Mouse (Mus musculus) MN1 (cell line): ENCODE data around the gene Tagln.

Source experiments
- DNase-seq: peaks from one replicate; pipeline ENCODE4 v3.0.0-alpha.2; 2016; ENCODE audit warnings: low spot score

Gene Tagln

DNA sequence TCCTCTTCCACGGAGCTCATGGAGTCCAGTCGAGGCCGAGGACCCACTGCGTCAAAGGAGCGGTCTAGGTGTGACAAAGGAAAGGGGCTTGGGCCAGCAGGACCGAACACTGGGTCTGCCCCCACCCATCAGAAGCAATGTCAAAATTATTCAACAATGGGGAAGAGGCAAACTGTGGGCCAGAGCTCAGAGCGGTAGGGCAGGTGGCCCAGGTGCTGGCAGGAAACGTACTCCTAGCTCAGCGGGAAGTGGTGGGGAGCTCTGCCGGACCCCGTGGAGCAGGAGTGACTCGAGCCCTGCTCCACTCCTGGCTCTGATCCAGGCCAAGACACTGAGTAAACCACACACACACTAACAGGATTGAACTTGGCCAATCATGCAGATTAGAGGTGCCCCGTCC, 9.9 kb upstream of the Tagln start:
- DNase-seq = no peak

DNA sequence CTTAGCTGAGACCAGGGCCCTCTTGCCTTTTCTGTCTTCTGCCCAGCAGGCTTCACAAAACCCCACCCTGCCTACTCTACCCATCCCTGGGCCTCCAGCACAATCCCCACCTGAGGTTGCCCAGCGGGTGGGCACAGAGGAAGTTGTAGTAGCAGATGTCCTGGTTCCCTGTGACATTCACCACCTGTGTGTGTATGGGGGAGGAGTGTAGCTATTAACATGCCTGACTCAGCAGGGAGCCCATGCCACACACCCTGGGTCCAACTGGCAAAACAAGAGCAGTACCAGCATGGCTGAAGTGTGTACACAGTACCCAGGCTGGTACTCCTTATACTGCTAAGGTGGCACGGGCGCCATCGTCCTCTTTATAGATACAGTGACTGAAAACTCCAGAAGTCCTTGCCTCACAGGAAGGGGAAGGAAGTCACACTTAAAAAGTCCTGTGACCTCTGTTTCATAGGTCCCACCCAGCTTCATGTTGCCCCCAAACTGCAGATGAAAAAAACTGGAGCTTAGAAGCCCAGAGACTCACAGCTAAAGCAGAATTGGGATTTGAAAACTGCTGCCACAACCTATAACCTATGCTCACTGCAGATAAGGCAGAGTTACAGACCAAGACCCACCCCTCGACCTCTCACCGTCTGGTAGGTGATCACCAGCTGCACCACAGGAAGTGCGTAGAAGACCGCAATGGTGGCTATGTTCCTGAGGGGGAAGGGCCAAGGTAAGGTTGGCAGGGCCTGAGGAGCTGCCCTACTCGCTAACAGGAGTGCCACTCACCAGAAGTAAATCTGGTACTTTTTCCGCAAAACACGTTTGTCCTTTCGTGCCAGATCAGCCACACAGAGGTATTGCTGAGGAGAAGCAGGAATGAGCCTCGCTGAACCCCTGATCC, 8.9 kb upstream of the Tagln start:
- no peak for DNase-seq

DNA sequence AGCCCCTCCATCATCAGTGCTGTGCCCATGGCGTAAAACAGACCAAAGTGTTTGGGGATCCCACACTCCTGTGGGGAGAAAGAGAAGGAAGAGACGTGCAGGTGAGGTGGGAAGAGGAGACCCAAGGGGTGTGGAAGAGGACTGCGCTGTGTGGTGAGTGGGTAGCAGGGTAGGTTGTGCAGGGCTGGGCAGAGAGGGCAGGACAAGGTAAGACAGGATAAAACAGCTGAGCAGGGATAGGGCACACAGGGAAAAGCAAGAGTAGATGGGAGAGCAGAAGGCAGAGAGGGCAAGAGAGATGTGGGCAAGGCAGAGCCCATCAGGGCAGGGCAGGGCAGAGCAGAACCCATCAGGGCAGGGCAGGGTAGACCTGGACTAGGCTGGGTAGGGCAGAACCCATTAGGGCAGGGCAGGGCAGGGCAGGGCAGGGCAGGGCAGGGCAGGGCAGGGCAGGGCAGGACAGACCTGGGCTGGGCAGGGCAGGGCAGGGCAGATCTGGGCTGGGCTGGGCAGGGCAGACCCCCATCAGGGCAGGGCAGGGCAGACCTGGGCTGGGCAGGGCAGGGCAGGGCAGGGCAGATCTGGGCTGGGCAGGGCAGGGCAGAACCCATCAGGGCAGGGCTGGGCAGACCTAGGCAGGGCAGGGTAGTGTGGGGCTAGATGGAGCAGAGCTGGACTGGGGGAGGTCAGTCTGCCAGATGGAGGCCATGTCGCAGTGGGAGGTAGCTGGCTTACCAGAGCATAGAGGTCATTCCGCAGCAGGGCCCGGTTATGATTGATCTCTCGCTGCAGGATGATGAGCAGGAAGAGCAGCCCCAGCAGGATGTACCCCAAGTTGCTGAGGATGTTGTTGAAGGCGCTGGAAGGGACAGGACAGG, 8.0 kb upstream of the Tagln start:
- no peak for DNase-seq

DNA sequence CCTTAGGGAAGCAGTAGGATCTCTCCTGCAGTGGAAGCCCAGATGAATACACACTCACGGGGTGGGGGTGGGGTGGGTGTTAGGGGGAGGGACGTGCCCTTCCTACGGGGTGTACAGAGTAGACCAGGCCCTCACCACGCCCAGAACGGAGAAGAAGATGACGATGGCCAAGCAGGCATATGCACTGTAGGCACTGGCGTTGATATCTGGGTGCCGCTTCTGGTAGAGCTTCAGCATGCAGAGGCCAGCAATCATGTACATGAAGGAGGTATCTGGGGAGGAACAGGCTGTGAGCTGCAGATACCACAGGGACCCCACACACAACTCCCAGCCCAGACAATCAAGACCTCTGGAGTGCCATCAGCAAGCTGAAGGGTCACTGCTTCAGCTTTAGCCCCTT, 7.1 kb upstream of the Tagln start:
- no peak for DNase-seq

DNA sequence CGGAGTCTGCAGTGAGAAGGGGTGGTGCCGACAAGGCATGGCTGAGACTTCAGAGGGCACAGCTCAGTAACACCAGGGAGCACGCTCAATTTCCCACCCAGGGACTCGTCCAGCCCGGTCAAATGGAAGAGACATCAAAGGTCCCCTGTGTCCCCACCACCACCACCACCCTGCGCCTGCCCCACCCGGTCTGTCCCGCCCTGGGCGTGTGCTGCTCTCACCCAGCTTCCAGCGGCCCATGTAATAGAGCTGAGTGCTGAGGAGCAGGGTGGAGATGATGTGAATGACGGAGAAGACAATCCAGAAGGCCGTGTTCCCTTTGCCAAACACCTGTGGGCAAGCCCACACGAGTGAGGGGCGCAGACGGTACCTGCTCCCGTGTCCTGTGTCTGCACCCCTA, 6.6 kb upstream of the Tagln start:
- DNase-seq = no peak

DNA sequence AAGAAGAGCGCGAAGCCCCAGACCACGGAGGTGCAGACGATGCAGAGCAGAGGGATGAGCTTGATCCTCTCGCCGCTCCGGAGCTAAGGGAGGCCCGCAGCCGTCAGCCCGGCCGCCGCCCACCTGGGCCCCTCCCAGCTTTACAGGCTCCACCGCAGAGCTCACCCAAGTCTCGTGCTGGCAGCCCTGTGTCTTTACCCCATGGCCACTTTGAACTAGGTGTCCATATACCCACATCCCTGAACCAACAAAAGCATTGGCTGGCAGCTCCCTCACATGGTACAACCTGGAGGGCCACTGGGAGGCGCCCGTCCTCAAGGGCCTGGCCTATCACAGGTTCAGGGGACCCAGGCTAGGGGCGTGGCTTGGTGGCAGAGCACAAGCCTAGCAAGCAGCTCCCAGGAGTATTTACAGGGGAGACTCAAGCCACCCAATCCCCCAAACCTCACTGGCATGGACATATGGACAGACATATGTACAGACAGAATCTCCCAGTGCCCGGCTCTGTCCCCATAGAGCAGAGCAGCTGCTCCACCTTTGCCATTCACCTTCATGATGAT, 5.6 kb upstream of the Tagln start:
- no peak for DNase-seq

DNA sequence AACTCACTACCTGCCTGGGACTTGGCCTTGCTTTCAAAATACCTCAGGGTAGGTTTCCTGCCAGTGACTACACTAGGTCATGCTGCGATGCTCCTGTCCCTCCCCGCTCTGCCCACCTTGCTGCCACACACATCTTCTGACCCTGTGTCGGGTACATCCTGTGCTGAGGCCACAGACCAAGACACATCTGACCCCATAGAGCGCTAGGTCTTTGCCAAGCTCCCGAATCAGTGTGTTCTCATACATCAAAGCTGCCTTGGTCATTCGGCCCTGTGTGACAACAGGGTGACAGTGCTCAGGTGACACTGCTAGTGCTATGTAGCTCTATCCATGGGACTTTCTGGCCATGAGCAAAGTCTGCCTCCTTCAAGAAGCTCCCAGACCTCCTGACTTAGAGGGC, 3.9 kb upstream of the Tagln start:
- DNase-seq = no peak

DNA sequence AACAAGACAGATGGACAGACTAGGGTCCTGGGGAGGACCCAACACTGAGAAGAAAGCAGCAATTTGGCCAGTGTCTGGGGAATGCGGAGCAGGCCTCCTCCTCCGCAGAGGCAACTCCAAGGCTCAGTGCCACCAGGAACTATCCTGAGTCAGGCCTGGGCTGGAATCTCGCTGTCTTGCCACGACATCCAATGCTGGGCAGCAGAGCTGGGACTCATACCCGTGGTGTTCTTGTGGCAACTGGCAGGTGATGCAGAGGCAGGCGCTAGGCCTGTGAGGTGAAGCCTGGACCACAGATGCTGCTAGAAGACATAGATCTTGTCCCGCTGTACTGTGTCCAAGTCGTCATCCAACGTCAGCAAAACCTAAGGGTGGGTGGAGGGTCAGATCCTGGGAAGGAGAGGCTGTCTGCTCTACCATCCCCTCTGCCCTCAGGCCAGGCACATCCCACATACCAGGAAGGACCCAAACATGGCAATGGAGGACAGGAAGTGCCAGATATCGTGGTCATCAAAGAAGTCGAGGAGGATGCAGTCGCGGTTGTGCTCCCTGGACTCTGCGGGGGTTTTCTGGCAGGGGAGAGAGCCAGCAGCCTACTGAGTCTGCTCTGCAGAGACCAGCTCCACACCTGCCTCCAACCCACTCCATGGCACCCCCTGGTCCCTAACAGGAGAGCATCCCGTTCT, 3.2 kb upstream of the Tagln start:
- DNase-seq = no peak

DNA sequence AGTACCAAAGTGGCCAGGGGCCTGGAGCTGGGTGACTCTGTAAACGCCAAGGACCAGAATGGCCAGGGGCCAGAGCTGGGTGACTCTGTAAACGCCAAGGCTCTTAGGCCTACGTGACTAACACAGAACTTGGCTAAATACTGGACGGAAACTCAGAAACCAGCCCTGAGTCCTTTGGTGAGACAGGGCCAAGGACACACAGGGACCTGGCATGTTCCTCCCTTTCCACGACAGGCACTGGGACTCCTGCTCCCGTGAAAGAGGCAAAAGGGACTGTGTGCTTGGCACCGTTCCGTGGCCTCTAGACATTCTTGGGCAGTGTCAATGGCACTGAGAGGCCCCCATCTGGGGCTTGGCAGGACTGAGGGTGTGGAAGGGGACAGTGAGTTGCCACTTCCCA, 2.2 kb upstream of the Tagln start:
- DNase-seq = no peak

DNA sequence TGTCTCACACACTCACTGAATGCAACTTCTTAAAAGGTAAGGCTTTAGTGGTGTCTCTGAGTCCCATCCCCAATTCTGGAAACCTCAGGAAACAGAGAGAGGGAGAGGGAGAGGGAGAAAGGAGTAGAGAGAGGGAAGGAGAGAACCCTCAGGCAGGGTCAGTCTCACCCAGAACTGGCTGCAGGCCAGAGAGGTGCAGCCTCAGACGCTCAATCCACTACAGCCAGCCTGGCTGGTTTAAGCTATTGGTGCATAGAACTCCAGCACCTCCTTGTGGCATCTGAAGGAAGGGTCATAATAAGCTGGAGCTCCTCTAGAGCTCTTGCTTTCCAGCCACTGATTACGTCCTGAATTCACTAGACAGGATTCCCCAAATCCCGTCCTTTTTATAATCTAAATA, 1.0 kb upstream of the Tagln start:
- DNase-seq = peak; percentile 82

DNA sequence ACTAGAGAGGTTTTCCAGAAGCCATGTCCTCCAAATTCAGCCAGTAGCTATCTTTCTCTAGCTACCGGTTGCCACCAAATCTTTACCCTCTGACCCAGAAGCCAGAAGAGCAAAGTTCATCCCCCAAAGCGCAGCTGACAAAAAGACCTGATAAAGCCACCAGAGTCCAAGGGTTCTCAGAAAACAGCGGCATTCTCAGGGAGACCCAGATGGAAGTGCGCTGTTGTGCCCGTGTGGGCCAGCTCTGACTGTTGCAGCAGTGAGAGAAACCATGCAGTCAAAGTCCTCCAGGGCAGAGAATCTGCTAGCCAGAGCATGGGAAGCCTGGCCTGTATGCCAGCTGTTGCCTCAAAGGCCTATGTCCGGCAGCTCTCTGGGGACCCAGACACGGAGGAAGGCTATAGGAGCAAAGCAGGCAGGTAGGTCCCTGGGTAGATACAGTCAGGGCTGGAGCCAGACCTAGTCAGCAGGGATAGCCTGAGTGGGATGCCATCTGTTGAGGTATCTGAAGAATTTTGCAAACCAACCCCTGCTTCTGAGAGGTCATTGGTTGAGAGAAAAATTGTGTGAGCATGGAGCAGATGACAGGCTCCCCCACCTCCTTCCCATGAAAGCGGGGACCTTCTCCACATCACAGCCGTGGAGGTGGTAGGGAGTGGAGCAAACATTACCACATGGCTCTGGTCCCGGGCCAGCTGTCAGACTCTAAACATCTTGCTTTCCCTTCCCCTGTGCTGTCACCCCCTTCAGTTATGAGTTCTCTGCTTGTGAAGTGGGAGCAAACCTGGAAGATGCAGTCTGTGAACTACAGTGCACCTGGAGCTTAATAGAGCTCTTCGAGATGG, 3.1 kb downstream of the Tagln start:
- DNase-seq = no peak

DNA sequence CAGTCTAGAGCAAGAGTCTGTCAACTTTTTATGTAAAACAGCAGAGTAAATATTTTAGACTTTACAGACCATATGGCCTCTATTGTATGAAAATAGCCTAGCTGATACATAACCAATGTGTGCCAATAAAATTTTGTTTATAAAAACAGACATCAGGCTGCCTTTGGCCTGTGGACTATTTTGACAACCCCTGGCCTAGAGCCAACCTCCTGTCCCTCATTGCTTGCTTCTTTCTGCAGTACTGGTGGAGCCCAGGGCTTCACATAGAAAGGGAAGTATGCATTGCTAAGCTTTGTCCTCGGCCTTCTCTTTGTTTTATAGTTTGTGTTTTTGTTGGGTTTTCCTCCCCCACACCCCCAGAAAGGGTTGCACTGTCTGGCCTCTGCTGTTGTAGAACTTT, 3.9 kb downstream of the Tagln start:
- no peak for DNase-seq

DNA sequence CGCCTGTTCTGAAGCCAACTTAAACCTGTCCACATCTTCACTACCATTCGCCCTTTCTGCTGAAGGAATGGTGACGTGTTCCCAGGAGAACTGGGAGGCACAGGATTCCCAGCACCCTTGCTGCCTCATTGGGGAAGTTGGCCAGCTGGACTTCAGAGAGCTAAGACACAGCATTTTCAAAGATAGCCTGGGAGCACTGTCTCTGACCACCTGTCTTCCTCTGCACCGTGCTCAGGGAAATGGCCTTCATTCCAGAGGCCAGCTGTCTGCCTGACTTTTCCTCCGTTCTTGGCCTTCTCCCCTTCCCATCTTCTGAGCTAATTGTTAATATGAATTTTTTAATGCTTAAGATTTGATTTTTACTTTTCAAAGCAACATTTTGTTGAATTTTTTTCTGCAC, 6.6 kb downstream of the Tagln start:
- no peak for DNase-seq

DNA sequence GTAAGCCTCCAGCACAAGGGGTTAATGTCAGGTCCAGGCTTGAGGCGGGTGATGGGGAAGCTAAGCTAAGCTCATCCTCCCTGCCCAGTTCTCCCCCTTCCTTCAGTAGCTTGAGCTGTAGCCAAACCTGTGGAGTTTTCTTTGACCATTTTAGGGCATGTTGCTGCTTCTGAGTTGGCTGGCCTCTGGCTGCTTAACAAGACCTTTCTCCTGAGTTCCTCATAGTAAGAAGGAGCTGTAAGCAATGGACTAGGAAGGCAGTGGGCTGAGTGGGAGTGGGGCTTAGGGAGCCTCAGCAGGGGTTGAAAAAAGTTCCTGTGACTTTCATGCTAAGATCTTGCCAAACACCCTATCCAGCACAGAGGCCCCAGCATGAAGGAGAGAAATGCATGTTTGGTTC, 16.0 kb downstream of the Tagln start:
- DNase-seq = no peak

DNA sequence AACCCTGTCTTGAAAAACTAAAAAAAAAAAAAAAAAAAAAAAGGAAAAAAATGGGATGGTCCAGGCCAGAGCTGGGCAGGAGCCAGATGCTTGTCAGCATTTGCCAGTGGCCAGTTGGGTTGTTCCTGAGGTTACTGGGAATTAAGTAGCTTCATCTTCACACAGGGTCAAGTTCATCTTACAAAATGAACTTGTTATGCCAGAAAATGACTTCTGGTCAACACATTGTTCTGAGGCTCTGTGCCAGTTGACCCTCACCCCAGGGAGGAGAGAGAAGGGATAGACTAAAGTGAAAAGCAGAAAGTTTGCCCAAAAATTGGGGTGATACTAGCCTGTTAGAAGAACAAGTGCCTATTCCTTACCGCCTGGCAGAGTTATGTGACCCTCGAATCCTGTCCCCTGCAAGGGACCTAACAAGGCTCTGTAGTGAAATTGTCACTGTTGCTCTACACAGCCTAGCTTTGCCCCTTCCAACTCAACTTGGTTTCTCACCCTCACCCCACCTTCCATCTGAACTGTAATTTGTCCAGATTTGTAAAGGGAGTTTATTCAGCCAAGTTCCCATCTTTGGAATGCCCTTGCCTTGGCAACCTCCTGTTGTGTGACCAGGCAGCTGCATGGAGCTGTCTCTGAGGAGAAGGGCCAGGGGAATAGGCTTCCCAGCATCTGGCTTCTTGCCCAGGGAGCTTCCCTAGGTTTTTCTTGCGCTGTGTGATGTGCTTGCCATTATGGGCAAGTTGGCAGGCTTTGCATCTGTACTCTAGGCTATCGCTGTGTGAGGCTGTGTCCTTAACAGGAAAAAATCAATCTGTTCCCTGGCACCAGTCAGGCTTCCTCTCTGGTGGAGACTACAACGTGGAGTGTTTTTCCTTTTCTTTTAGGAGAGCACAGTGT, 18.6 kb downstream of the Tagln start:
- DNase-seq = peak; percentile 86

DNA sequence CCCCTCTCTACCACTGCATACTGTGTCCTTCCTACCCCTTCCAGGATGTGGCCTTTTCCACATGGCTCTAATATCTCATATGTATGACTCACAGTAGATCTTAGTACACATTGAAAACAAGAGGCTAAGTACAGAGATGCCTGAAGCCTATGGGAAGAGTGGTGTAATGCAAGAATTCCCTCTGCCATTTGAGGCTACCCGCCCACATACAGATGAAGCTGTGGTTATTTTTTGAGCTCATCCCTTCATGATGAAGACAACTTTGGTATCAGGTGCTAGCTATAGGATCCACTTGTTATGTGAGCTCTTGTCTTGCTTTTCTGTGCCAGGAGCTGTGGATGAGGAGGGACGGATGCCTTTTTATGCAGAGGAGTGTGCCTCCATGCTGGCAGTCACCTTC, 20.2 kb downstream of the Tagln start:
- no peak for DNase-seq

DNA sequence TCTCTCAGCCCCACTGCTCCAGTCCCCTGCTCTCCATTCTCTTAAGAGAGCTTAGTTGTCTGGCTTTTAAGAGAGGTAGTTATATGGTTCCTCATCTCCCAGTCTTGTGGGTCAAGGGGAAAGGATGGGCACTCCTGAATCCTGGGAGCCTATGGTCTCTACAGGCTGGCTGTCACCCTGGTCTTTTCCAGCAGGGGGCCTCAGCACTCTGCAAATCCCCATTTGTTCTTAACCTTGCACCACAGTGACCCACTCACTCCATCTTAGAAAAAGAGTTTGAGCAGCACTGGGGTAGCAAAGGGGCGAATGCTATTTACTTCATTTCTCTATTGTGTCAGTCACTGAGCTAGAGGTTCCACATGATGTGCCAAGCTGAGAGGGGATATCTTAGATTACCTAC, 24.2 kb downstream of the Tagln start:
- DNase-seq = peak; percentile 64

DNA sequence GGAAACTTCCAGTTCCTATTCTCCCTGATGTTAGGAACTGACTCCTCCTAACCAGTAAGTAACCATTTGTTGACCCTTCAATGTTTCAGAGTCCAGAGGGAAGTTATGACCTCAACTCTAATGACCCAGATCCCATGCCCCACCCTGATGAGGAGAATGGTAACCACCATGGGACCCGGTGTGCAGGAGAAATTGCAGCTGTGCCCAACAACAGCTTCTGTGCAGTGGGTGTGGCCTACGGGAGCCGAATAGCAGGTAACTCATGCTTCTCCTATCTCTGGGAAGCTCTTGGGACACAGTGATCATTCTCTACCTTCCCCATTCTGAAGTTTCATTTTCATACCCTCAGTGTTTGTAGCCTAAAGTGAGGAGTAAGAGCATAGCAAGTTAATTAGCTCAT, 24.9 kb downstream of the Tagln start:
- no peak for DNase-seq

DNA sequence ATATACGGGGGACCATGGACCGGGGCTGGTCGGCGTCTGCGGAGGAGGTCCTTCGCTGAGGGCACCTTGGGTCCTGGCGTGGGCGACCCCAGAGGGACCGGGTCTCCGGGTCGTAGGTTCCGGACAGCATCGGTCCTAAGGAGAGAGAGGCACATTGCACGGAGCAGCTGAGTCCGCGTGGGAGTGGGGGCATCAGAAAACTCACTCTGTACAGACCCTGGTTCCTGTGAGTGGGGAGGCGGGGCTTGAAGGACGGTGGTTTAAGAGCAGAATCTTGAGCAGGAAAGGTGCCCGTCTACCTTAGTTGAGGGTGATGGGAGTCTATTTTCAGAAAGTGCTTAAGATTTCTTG, 28.8 kb downstream of the Tagln start:
- peak; percentile 16 for DNase-seq

DNA sequence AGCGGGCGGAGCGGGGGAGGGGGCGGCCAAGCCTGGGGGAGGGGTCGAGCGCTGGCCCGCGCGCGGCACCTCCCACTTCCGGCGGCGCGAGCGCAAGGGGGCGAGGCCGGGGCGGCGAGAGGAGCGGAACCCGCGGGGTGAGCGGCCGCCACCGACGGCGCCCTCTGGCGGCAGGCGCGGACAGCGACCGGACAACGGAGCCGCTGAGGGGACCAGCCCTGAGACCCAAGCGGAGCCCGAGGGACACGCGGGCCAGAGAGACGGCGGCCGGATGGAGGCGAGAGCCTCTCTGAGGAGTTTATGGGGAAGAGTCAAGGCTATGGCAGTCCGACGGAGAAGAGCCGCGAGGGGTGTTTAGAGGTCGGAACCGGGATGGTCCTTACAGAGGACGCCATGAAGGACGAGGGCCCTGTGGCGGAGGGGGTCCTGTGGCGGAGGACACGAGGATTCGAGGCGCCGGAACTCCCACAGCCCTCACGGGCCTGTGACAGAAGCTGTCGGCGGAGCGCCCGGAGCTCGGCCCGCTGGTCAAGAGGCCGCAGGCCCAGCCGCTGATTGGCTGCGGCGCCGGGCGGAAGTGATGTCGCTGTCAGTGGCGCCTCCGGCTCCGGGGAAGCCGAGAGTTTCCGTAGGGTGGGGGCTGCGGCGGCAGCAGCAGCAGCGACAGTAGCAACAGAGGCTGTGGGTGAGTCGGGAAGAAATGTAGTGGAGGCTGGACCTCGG, 29.3 kb downstream of the Tagln start, which contains the start of the genes Pcsk7 and Rnf214:
Gene Pcsk7, plus strand, starts transcription at position 143 of the 723 bp plus-strand sequence.
Gene Rnf214, minus strand, starts transcription at position 557 of the 723 bp plus-strand sequence.
- peak; percentile 91 for DNase-seq
